Mouse (Mus musculus): ENCODE data around the gene Alg14.

The Alg14 gene

GRCm38 (mm10) chr3:121277557-121277956 is 14.0 kb upstream of the Alg14 start:
- DNase-seq (ENCODE audit: low read depth in 1 of 2, low spot score in 2 of 2) = no peak

GRCm38 (mm10) chr3:121279679-121280078 is 11.9 kb upstream of the Alg14 start:
- DNase-seq (ENCODE audit: low read depth in 1 of 2, low spot score in 2 of 2) = no peak

GRCm38 (mm10) chr3:121282998-121283397 is 8.6 kb upstream of the Alg14 start, which contains the start of gene Tmem56:
Tmem56 (minus strand) TSS chr3:121283098.
- DNase-seq (ENCODE audit: low read depth in 1 of 2, low spot score in 2 of 2) = no peak

GRCm38 (mm10) chr3:121285219-121285618 is 6.4 kb upstream of the Alg14 start:
- DNase-seq (ENCODE audit: low read depth in 1 of 2, low spot score in 2 of 2) = no peak

- DNase-seq (ENCODE audit: low read depth in 1 of 2, low spot score in 2 of 2) = no peak
Measured at GRCm38 (mm10) chr3:121287151-121287550, 4.4 kb upstream of the Alg14 start.

GRCm38 (mm10) chr3:121290681-121291080 is 892 bp upstream of the Alg14 start:
- DNase-seq (ENCODE audit: low read depth in 1 of 2, low spot score in 2 of 2) = no peak

- no peak for DNase-seq (ENCODE audit: low read depth in 1 of 2, low spot score in 2 of 2)
Measured at GRCm38 (mm10) chr3:121291225-121291559, 381 bp upstream of the Alg14 start.

GRCm38 (mm10) chr3:121294200-121294599 is 2.6 kb downstream of the Alg14 start:
- no peak for DNase-seq (ENCODE audit: low read depth in 1 of 2, low spot score in 2 of 2)

- DNase-seq (ENCODE audit: low read depth in 1 of 2, low spot score in 2 of 2) = no peak
Measured at GRCm38 (mm10) chr3:121306641-121307040, 15.1 kb downstream of the Alg14 start.

GRCm38 (mm10) chr3:121307532-121308234 is 16.1 kb downstream of the Alg14 start:
- DNase-seq (ENCODE audit: low read depth in 1 of 2, low spot score in 2 of 2) = peak; percentile 18 to 44

GRCm38 (mm10) chr3:121308935-121309334 is 17.4 kb downstream of the Alg14 start:
- no peak for DNase-seq (ENCODE audit: low read depth in 1 of 2, low spot score in 2 of 2)

- no peak for DNase-seq (ENCODE audit: low read depth in 1 of 2, low spot score in 2 of 2)
Measured at GRCm38 (mm10) chr3:121309429-121309828, 17.9 kb downstream of the Alg14 start.

- DNase-seq (ENCODE audit: low read depth in 1 of 2, low spot score in 2 of 2) = no peak
Measured at GRCm38 (mm10) chr3:121309896-121310714, 18.5 kb downstream of the Alg14 start.

- DNase-seq (ENCODE audit: low read depth in 1 of 2, low spot score in 2 of 2) = no peak
Measured at GRCm38 (mm10) chr3:121312426-121312825, 20.9 kb downstream of the Alg14 start.

- DNase-seq (ENCODE audit: low read depth in 1 of 2, low spot score in 2 of 2) = no peak
Measured at GRCm38 (mm10) chr3:121312979-121313378, 21.4 kb downstream of the Alg14 start.

- DNase-seq (ENCODE audit: low read depth in 1 of 2, low spot score in 2 of 2) = no peak
Measured at GRCm38 (mm10) chr3:121314149-121314548, 22.6 kb downstream of the Alg14 start.

- no peak for DNase-seq (ENCODE audit: low read depth in 1 of 2, low spot score in 2 of 2)
Measured at GRCm38 (mm10) chr3:121315498-121315897, 23.9 kb downstream of the Alg14 start.

GRCm38 (mm10) chr3:121319906-121320305 is 28.3 kb downstream of the Alg14 start:
- no peak for DNase-seq (ENCODE audit: low read depth in 1 of 2, low spot score in 2 of 2)

GRCm38 (mm10) chr3:121320896-121321295 is 29.3 kb downstream of the Alg14 start:
- no peak for DNase-seq (ENCODE audit: low read depth in 1 of 2, low spot score in 2 of 2)

GRCm38 (mm10) chr3:121323371-121323770 is 31.8 kb downstream of the Alg14 start:
- no peak for DNase-seq (ENCODE audit: low read depth in 1 of 2, low spot score in 2 of 2)

GRCm38 (mm10) chr3:121327406-121327805 is 35.8 kb downstream of the Alg14 start:
- no peak for DNase-seq (ENCODE audit: low read depth in 1 of 2, low spot score in 2 of 2)

- DNase-seq (ENCODE audit: low read depth in 1 of 2, low spot score in 2 of 2) = no peak
Measured at GRCm38 (mm10) chr3:121329647-121330046, 38.1 kb downstream of the Alg14 start.
